Mouse (Mus musculus) large intestine, adult 2 months (tissue): ENCODE results near the gene D16Ertd472e. TPM values are rescaled to one million over a fixed set of nuclear protein-coding genes. Genes with fewer than 3 reads are reported as not detected.

ENCODE experiments used
- DNase-seq: peaks from one replicate; pipeline ENCODE4 v3.0.0-alpha.2; 2012; ENCODE audit warnings: low read depth, low spot score
- WGBS: fragments of 180-500 bp; shearing (Covaris S2); methylation state at CpG from one replicate; pipeline ENCODE4 v1.1.7; 2018; 5-methylcytosine and 5-hydroxymethylcytosine counted together
- polyA plus RNA-seq: library from polyadenylated mRNA; depleted of rRNA; stranded (reverse); fragments of >200 nt; gene quantifications from 2 replicates; pipeline ENCODE4 v1.2.3, GENCODE M21; 2012

D16Ertd472e gene
- polyA plus RNA-seq, 1 experiment = 1.7 TPM

DNA sequence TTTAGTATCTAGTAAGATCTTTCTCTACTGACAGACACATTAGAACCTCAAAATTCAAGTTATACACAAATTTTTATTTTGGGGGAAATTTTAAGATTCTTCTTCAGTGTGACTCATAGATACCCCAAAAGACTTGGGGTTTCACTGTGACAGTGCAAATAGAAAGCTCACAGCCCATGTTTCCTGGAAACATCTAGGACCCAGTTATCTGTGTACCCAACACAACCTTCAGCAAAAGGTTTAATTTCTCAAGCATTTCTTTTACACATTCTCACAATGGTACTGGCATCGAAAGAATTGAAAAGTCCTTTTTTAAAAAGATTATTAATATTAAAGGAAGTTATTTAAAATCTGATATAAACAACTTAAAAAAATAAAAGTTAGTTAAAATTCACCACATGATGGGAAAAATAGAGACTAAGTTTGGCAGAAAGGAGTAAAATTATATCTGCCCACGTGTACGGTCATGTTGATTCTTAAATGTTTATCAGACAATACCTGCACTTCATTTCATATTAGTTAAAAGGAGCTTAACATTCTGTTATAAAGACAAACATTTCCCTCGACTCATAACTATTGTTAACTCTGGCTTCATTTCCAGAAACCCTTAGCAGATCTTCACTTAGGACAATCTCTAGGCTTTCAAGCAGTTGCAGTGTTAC, 1.2 kb downstream of the D16Ertd472e start:
- 47% methylated on average over 4 of the region's 4 CpGs for WGBS
- DNase-seq = no peak

DNA sequence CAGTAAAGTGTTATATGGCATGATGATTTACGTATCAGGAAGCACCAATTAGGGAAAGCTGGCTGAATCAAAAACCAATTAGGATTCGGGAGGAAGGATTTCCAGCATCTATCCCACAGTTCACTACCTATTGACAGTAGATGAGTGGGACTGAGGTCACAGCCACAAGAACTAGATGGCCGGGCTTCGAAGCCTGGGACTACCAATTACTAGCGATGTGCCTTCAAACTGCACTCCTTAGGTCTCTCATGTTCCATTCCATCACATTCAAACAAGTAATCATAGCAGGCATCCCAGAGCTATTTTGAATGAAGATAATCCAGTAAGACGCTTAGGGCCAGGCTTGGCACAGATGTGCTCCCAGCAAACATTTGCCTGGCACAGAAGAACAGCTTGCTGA, 2.3 kb downstream of the D16Ertd472e start:
- WGBS = 85% methylated on average over 6 of the region's 6 CpGs
- no peak for DNase-seq

DNA sequence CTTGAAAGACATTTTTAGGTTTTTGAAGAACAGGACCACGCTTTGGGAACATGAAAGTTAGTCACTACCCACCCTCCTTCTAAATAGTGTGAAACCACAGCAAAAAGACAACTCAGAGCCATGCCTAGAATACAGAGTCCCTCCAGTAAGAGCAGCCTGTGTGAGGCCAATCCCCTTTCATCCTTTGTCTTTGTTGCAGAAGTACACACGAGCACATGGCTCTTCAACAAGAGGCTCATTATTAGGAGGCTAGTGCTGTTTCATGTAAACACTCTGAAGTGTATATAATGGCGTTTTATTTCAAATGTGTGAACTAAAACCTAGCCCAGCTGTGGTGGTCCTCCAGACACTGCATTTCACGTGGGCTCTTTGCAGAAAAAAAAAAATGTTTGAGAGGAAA, 3.5 kb downstream of the D16Ertd472e start:
- DNase-seq = no peak
- WGBS = 71% methylated on average over 4 of the region's 4 CpGs

DNA sequence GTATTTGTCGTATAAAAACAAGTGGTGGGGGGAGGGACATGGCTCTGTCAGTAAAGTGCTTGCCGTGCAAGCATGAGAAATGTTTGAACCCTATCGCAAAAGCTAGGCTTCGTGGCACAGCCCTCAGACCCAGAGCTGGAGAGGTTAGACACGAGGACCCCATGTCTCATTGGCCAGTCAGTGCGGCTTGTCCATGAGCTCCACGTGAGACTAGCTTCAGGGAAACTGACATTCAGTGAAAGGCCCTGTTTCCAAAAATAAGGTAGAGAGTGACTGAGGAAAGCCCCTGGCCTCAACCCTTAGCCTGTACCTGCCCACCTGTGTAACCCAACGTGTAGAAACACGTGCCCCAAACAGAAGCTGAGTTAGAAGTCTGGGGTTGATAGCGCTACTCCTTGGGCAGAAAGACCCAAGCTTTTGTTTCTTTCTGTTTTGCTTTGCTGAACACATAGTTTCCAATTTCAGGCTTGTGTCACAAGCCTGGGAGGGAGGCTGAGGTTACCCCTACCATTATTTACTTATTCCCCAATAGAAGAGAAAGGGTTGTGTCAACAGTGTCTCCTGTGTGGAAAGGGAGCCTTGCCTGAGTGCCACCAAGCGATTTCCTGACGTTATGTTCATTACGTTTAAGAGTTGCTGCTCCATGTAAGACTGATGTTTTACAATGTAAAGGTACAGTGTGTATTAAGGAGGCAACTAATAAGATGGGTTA, 12.2 kb downstream of the D16Ertd472e start:
- DNase-seq = no peak
- WGBS = 85% methylated on average over 13 of the region's 13 CpGs

DNA sequence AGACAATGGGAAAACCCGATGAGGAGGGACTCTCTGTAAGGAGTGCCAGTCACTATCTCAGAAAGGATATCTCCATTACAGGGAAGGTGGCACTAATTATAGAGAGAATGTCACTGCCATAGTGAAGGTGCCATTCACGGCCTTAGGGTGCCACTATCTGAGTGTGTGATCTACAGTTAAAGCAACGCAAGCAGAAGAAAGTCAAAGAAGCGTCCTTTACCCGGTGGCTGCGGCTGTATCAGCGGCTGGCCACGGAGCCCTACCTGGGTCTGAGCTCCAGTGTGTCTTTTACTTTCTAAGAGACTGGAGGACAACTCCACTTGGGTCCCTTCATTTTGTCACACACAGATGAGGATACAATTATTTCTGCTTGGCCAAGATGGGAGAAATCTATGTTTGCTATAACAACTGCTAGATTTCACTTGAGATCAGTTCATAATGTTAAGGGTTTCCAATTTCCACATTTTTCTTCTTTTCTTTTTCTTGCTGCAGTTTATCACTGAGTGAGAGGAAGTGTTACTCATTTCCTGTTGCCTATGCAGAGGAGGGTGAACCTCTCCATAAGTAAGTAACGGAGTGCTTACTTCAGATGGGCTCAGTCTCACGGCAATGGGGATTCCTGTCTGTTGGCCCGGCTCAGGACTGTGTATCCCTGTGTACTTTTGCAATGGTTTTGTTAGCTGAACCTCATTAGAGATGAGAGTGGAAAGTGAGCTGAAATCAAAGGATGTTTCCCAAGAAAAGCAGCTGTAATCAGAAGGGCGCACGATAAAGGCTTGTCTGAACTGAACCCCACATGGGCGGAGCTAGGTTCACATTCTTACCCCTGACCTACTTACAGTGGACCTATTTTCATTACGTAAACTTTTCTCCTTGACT, 13.2 kb downstream of the D16Ertd472e start:
- no peak for DNase-seq
- WGBS = 82% methylated on average over 15 of the region's 15 CpGs

DNA sequence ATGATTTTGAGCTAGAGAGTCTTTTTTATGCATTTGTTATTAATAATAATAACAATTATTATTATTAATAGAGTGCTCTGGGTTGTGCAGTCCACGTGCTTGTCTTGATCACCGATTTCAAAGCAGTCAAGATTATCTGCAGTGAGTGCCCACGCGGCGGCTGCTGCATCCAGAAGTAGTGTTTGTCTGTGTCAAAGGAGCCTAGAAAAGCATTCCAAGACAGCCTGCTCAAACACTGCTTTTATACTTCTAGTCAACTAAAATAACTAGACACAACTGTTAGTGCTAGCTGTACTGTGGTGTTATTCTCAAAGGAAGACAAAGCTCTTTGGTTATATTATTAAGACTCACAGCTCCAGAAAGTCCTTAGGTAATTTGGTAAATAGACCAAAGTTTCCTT, 15.9 kb downstream of the D16Ertd472e start:
- no peak for DNase-seq
- WGBS = 86% methylated on average over 5 of the region's 5 CpGs

DNA sequence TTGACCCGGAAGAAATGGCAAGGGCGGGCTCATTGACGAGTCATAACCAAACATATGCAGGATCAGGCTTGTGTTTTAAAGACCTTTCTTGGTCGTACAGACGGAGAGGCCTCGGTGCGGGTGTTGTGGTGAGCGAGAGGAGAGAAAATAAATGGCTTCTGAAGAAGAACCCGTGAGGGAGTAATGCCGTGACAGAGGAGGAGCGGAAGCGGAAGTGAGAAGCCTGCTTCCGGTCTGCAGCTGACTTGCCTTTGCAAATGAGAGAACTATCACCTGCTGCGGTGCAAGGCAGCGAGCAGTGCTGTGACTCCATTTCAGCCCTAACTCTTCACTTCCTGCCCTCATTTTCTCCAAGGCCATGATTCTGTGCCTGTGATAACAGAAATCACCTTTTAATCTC, 16.4 kb downstream of the D16Ertd472e start:
- no peak for DNase-seq
- 90% methylated on average over 15 of the region's 15 CpGs for WGBS

DNA sequence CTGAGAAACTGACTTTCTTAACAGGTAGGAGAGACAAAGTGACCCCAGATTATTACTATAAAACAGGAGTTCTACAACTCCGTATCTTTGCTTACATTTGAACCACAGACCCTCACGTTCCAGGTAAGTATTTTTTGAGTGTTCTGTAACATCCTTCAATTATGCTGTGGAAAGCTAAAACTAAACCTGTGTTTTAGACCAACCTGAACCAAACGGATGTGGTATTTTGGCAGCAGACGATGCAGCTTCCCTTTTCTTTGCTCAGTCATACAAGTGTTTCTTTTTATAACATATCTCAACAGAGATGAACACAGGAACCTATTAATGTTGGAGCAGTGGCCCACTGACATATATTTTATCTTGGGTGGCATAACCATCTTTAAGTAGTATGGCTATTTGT, 18.9 kb downstream of the D16Ertd472e start:
- WGBS = 87% methylated on average over 4 of the region's 4 CpGs
- no peak for DNase-seq

DNA sequence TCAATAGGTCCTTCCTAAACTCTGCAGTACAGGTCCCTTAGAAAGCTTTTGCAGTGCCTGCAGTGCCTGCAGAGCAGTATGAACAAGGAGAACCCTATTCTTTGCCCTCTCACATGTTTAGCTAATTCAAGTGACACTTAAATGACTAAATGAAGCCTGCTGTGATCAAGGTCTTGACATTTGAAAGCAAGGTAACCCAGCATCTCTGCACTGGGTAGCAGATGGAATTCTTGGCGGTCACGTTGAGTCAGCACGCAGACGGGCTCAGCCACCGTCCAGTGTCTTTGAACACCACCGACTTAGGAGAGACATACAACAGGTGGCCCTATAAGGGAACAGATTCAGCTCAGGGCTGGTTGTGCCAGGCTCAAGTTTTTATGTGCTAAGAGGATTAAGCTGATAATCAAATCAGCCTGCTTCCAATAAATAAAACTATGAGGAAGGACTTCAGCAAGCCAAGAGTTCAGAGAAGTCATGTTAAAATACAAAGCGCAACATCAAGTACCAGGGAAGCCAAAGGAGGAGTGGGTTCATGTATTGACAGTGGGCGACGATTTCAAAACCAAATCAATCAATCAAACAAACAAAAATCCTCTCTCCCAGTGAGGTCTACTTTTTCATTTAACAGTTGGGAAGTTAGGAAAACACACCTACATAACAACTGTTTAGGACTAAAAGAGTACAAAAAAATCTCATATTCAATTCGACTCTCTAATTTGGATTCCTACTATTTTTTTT, 21.4 kb downstream of the D16Ertd472e start:
- DNase-seq = no peak
- WGBS = 90% methylated on average over 10 of the region's 10 CpGs

DNA sequence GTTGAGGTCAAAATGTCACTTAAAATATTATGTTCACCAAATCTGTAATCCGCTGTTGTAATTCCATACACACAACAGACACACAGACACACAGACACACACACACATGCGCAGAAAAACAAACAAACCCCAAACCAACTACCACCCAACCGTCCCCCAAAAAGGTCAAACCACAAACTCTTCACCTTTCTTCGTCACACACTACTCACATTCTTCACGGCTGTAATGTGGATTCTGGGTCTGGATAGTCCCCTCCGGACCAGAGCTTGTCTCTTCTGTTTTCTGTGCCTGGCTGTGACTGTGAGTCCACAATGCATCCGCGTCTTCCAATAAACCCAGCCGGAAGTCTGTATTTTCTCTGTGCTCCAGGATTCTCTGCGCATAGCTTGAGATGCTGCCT, 29.1 kb downstream of the D16Ertd472e start:
- DNase-seq = no peak
- WGBS = 95% methylated on average over 10 of the region's 10 CpGs

DNA sequence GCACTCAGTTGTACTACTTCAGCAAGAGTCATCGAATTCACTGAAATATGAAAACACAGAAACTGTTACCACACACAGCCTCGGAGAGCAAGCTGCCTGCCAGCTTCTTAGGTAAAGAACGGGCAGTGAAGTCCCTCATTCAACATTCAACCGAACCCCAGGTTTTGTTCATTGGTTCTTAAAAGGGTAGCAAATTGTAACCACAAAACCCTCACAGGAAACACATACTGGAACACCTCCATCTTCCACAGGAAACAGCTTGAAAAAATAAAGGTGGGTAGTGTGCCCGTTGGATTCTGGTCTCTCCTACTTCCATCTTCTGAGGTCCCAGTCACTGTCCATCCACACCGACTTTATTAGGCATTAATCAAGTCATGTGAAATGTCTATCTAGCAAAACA, 30.0 kb downstream of the D16Ertd472e start:
- 85% methylated on average over 6 of the region's 6 CpGs for WGBS

DNA sequence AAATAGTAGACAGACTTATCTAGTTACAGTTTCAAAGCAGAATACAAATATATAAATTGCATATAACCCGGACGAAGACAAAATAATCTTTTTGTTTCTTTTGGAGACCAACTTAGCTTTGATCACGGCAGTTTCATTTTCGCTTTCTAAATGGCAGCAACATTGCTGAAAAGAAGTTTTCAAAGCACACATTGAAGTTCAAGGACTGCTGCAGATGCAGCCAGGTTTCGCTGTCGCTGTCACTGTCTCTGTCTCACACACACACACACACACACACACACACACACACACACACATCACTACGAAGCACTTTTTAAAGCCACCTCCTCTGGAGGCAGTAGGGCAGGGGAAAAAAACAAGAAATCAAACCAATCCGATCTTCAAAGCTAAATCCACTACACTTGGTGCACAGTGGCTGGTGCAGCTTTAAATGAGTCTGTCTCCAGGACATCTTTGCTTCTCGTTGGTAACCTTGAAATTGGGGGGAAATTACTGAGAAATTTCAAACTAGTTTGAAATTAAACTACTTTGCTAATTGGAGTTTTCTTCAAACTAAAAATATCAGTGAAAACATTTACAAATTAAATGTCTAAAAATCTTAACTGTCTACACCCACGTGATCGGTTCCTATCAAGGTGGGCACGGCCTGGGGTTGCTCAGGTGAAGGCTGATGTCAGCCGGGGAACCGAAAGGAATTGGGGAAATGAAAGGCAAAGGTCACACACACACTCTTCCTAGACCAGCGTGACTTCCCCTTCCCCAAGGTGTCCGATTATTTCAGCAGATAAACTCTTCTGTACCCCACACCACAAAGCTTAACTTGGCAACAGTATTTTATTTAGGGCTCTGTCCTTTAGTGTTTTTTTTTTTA, 35.9 kb downstream of the D16Ertd472e start:
- WGBS = 44% methylated on average over 16 of the region's 16 CpGs
- DNase-seq = no peak

More for the DNA sequence above, 30.0 kb downstream of the D16Ertd472e start:
- no peak for DNase-seq

DNA sequence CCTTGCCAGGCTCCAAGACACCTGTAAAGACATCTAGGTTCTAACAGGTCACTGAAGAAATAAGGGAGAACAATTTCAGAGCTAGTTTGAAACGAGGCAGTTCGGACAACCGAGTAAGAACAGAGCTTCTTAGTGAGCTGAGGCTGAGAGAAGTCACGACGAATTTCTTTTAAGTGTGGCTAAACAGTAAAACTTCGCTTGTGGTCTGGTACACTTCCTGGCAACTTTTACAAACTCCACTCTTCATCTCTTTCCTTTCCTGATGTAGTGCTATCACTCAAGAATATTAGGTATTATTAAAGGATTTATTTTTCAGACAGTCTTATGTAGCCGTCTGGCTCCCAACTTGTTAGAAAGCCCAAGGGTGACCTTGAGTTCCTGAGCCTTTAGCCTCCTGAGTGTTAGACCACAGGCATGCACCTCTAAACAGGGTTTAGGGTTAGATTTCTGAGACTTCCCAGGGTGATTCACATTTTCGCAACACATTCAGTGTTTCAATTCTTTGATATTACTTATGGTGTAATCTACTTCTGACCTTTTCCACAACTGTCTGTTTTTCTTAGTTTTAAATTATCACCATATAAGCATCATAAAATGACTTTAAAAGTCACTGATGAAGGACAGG, 38.6 kb downstream of the D16Ertd472e start:
- DNase-seq = no peak
- 77% methylated on average over 8 of the region's 8 CpGs for WGBS

DNA sequence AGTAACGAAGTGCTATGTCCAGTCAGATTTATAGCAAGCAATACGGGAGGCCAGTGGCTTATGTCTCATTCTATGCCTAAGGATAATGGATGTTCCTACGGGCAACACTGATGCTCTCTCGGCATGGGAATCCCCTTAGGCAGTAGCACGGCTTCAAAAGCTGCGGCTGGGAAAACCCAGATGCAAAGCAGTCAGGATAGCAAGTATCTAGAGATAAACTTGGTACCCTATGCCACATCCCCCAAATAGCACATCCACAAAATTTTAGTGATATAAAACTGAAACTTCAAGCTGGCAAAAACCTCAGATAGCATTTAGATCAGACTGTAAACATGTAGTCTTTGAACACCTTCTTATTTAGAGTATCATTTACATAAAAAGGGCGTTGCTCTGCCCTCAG, 39.2 kb downstream of the D16Ertd472e start:
- DNase-seq = no peak
- WGBS = 80% methylated on average over 7 of the region's 7 CpGs

DNA sequence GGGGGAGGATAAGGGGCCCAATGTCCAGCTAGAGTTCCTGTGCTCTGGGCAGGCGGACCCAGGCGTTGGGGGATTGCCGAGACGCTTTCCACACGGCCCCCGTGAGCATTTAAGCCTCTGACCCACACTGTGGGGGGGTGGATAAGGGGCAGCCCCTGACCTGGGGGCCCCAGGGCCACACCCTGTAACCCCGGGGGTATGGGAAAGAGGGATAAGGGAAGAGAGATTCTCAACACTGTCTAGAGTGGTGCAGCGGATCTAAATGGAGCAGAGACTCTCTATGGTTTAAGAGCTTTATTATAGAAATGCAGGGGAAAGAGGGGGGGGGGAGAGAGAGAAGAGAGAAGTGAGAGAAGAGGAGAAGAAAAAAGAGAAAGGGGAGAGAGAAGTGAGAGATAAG, 42.0 kb downstream of the D16Ertd472e start:
- 51% methylated on average over 8 of the region's 8 CpGs for WGBS
- DNase-seq = no peak

DNA sequence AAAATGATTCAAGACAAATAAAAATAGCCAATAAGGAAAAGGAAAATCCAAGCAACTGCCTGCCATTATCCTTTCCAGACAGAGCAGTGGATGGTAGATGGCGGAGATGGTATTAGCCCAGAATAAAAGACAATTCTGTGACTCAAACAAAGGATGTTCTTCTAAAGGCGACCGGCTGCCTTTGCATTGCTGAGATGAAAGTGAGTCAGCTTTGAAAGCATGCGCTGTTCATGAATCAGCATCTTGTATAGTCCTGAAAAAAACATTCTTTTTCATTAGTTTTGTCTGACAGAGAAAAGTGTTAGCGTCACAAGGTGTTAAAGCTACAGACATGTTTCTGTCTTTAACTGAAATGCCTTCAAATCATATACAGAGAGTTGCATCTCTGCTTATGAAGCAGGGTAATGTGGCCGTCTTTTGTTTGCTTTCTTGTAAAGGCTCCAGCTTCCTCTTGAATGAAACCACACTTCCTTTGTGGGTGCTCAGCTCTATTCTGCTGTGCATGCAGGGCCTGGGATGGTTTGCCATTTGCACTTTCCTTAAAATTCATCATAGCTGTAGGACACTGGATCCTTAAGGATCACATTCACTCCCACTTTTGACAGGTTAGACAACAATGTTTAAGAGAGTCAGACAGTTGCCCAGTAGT, 44.4 kb downstream of the D16Ertd472e start:
- no peak for DNase-seq
- 56% methylated on average over 6 of the region's 6 CpGs for whole genome bisulfite sequencing

DNA sequence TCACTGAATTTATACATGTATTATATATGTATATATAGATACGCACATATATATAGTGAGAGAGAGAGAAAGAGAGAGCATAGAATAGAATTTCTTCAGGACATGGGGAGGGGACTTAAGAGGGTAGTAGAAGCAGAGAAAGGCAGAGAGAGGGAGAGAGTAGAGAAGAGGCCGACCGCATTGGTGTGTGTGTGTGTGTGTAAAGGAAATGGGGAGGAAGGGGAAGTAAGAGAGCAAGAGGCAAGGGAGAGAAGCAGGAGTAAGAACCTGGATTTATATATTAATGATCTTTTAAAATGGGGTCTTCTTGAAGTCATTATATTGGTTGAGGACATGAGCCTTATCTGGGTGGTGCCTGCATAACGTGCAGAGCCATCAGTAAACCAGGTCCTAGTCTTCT, 53.5 kb downstream of the D16Ertd472e start:
- 83% methylated on average over 4 of the region's 4 CpGs for WGBS
- DNase-seq = no peak

DNA sequence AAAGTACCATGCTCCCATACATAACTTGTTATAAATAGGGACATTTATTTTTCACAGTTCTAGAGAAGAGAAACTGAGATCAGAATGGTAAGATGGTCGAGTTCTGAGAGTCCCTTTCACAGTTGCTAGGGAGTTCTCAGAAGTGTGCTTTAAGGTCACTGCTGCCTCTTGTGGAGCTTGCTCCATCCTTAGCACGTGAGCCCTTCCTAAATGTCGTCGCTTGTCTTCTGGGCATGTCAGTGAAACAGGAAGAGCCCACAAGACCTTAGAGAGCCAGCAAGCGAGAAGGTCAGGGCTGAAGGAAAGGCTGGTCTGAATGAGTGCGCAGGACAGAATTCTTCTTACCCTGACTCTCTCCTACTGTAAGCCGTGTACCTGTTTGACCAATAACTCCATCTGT, 57.8 kb downstream of the D16Ertd472e start:
- 67% methylated on average over 7 of the region's 7 CpGs for whole genome bisulfite sequencing
- DNase-seq = no peak
